Mouse (Mus musculus): Measurements from ENCODE around the gene Olfr554.
"Not testable (repeated sequence)": the region's sequence is repeated elsewhere in the genome, so short reads cannot be mapped to it uniquely, and the experiment has no call there.

Gene Olfr554

GRCm38 (mm10) chr7:102638132-102638531 is at the start of gene Olfr554:
Olfr554 (plus strand) TSS chr7:102638432.
- no peak for DNase-seq (ENCODE audit: low read depth)

GRCm38 (mm10) chr7:102591786-102592185 is 46.4 kb upstream of the Olfr554 start, which contains the start of gene Olfr551:
Olfr551 (minus strand) TSS chr7:102591886.
- no peak for DNase-seq (ENCODE audit: low read depth)

- no peak for DNase-seq (ENCODE audit: low read depth)
These were observed 40.7 kb upstream of the Olfr554 start, which contains the start of gene Olfr552 for GRCm38 (mm10) chr7:102597378-102598031. Olfr552 (plus strand) TSS chr7:102597770.

GRCm38 (mm10) chr7:102618118-102618517 is 20.1 kb upstream of the Olfr554 start, which contains the start of gene Olfr553:
Olfr553 (minus strand) TSS chr7:102618218.
- no peak for DNase-seq (ENCODE audit: low read depth)

- no peak for DNase-seq (ENCODE audit: low read depth)
These were observed 18.6 kb upstream of the Olfr554 start for GRCm38 (mm10) chr7:102619608-102620007.

GRCm38 (mm10) chr7:102620368-102620767 is 17.9 kb upstream of the Olfr554 start:
- DNase-seq (ENCODE audit: low read depth), result not testable (repeated sequence)

GRCm38 (mm10) chr7:102636665-102637064 is 1.6 kb upstream of the Olfr554 start:
- peak; percentile 20 for DNase-seq (ENCODE audit: low read depth)

GRCm38 (mm10) chr7:102644945-102645344 is 6.7 kb downstream of the Olfr554 start:
- not testable (repeated sequence) for DNase-seq (ENCODE audit: low read depth)

GRCm38 (mm10) chr7:102658523-102658922 is 20.3 kb downstream of the Olfr554 start, which contains the start of gene Olfr555:
Olfr555 (plus strand) TSS chr7:102658823.
- no peak for DNase-seq (ENCODE audit: low read depth)

- DNase-seq (ENCODE audit: low read depth), result no peak
These were observed 26.4 kb downstream of the Olfr554 start, which contains the start of gene Olfr556 for GRCm38 (mm10) chr7:102664599-102664998. Olfr556 (plus strand) TSS chr7:102664899.

GRCm38 (mm10) chr7:102665378-102665777 is 27.1 kb downstream of the Olfr554 start:
- peak; percentile 7 for DNase-seq (ENCODE audit: low read depth)

- no peak for DNase-seq (ENCODE audit: low read depth)
These were observed 38.0 kb downstream of the Olfr554 start for GRCm38 (mm10) chr7:102676225-102676624.

GRCm38 (mm10) chr7:102681916-102682315 is 43.7 kb downstream of the Olfr554 start:
- DNase-seq (ENCODE audit: low read depth), result peak; percentile 35

GRCm38 (mm10) chr7:102686944-102687501 is 48.8 kb downstream of the Olfr554 start, which contains the start of gene Trim68:
Trim68 (minus strand) TSS chr7:102687327.
- peak; percentile 75 for DNase-seq (ENCODE audit: low read depth)

Measured in fibroblast of lung, adult 2 months (primary cell).